Mouse (Mus musculus): ENCODE data around the gene Hmga1. TPM values are rescaled to one million over a fixed set of nuclear protein-coding genes. Genes with fewer than 3 reads are reported as not detected.
A peak's percentile ranks its signal among the peaks of the same experiment; 100 is the strongest.

Hmga1 gene
- polyA plus RNA-seq, 1 experiment from 2014 or later, result 142 TPM

- H3K4me3 ChIP-seq (ENCODE audit: low read depth, low read length), result peak overlapping the region; percentile 80
- 38% methylated on average over 20 of the region's 20 CpGs for WGBS
- peaks cover 23% of the 10 kb centered on the region for H3K4me1 ChIP-seq (ENCODE audit: control insufficient read depth, insufficient read depth, low read length)
- H3K36me3 ChIP-seq (ENCODE audit: control insufficient read depth, insufficient read depth, low read length), result no peaks in the 10 kb centered on the region
- no peak for DNase-seq (ENCODE audit: low spot score)
- H3K27ac ChIP-seq (replicated peaks; ENCODE audit: low read depth, low read length), result peak overlapping the region; percentile 88
- peak overlapping the region; percentile 83 for H3K9ac ChIP-seq (ENCODE audit: low read depth, low read length)
- ATAC-seq (ENCODE audit: low read depth), result no peak
- H3K9me3 ChIP-seq (ENCODE audit: control insufficient read depth, low read length), result no peaks in the 10 kb centered on the region
- peak overlapping the region; percentile 82 for H3K4me2 ChIP-seq (ENCODE audit: low read depth, low read length)
- H3K27me3 ChIP-seq (replicated peaks; ENCODE audit: control insufficient read depth, insufficient read depth, low read length), result no peaks in the 10 kb centered on the region
These were observed 2.0 kb upstream of the Hmga1 start for GRCm38 (mm10) chr17:27554062-27554960.

- WGBS, result 5% methylated on average over 7 of the region's 39 CpGs
- peak overlapping the region; percentile 88 for H3K27ac ChIP-seq (replicated peaks; ENCODE audit: low read depth, low read length)
- peak overlapping the region; percentile 80 for H3K4me3 ChIP-seq (ENCODE audit: low read depth, low read length)
- DNase-seq (ENCODE audit: low spot score) (peak; percentile 86), ATAC-seq (ENCODE audit: low read depth) (peak; percentile 19)
- H3K4me1 ChIP-seq (ENCODE audit: control insufficient read depth, insufficient read depth, low read length), result peaks cover 22% of the 10 kb centered on the region
- no peaks in the 10 kb centered on the region for H3K27me3 ChIP-seq (replicated peaks; ENCODE audit: control insufficient read depth, insufficient read depth, low read length)
- peak overlapping the region; percentile 82 for H3K4me2 ChIP-seq (ENCODE audit: low read depth, low read length)
- H3K36me3 ChIP-seq (ENCODE audit: control insufficient read depth, insufficient read depth, low read length), result 0 out of 2 replicates have a peak, but pooled peaks cover 1% of the 10 kb centered on the region
- no peaks in the 10 kb centered on the region for H3K9me3 ChIP-seq (ENCODE audit: control insufficient read depth, low read length)
- peak overlapping the region; percentile 83 for H3K9ac ChIP-seq (ENCODE audit: low read depth, low read length)
These were observed 1.2 kb upstream of the Hmga1 start for GRCm38 (mm10) chr17:27555075-27555511.

- ATAC-seq (ENCODE audit: low read depth) (peak; percentile 60), DNase-seq (ENCODE audit: low spot score) (peak; percentile 95)
- 0% methylated on average over 39 of the region's 55 CpGs for WGBS
- Histone ChIP-seq H3K9me3 (ENCODE audit: control insufficient read depth, low read length) (no peaks in the 10 kb centered on the region), H3K27me3 (replicated peaks; ENCODE audit: control insufficient read depth, insufficient read depth, low read length) (no peaks in the 10 kb centered on the region), H3K4me2 (ENCODE audit: low read depth, low read length) (peak overlapping the region; percentile 82), H3K36me3 (ENCODE audit: control insufficient read depth, insufficient read depth, low read length) (0 out of 2 replicates have a peak, but pooled peaks cover 7% of the 10 kb centered on the region), H3K27ac (replicated peaks; ENCODE audit: low read depth, low read length) (peak overlapping the region; percentile 88), H3K4me1 (ENCODE audit: control insufficient read depth, insufficient read depth, low read length) (peaks cover 22% of the 10 kb centered on the region), H3K9ac (ENCODE audit: low read depth, low read length) (peak overlapping the region; percentile 83), H3K4me3 (ENCODE audit: low read depth, low read length) (peak overlapping the region; percentile 80)
These were observed 655 bp upstream of the Hmga1 start for GRCm38 (mm10) chr17:27555512-27556172.

DNA sequence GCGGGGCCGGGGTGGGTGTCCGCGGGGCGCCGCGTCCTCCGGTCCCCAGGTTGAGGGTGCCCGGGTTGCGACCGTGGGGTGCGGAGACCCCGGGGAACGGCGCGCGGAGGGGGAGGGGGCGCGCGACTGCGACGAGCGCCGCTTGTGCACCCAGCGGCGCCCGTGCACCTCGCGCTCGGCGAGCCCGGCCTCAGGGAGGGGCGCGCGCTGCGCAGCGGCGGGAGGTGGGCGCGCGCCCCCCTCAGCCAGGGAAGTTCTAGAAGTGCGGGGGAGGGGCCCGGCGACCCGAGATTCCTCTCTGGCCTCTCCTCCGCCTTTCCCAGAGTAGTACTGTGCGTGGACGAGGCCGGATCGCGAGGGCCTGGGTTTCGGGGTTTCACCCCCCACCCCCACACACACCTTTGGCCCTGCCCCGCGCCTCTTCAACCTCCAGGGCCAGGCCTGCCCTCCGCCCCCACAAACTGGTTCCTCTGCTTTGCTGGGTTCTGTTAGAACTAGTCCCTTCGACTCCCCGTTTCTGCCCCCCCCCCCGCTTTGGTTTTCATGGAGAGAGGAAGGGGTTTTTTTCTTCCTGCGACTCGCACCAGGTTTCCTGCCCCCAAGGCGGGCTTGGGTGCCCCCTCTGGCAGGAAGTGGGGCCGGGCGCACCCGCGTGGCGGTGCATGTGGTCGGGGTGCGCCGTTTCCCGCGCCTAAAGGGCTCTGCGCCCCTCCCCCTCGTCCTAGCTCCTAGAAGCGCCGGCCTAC, 1.1 kb downstream of the Hmga1 start:
- ATAC-seq (ENCODE audit: low read depth) (no peak; the same call in 1 of the 2 replicates), DNase-seq (ENCODE audit: low spot score) (peak; percentile 81)
- H3K4me1 ChIP-seq (ENCODE audit: control insufficient read depth, insufficient read depth, low read length), result peaks cover 22% of the 10 kb centered on the region
- H3K4me3 ChIP-seq (ENCODE audit: low read depth, low read length), result peak overlapping the region; percentile 80
- H3K9me3 ChIP-seq (ENCODE audit: control insufficient read depth, low read length), result no peaks in the 10 kb centered on the region
- peak overlapping the region; percentile 82 for H3K4me2 ChIP-seq (ENCODE audit: low read depth, low read length)
- H3K27me3 ChIP-seq (replicated peaks; ENCODE audit: control insufficient read depth, insufficient read depth, low read length), result no peaks in the 10 kb centered on the region
- peak overlapping the region; percentile 88 for H3K27ac ChIP-seq (replicated peaks; ENCODE audit: low read depth, low read length)
- peaks cover 16% of the 10 kb centered on the region; the same call in 1 of the 2 replicates for H3K36me3 ChIP-seq (ENCODE audit: control insufficient read depth, insufficient read depth, low read length)
- 0% methylated on average over 18 of the region's 75 CpGs for WGBS
- H3K9ac ChIP-seq (ENCODE audit: low read depth, low read length), result peak overlapping the region; percentile 83

- Histone ChIP-seq H3K27me3 (replicated peaks; ENCODE audit: control insufficient read depth, insufficient read depth, low read length) (no peaks in the 10 kb centered on the region), H3K27ac (replicated peaks; ENCODE audit: low read depth, low read length) (peak overlapping the region; percentile 88), H3K36me3 (ENCODE audit: control insufficient read depth, insufficient read depth, low read length) (peaks cover 16% of the 10 kb centered on the region; the same call in 1 of the 2 replicates), H3K4me3 (ENCODE audit: low read depth, low read length) (peak overlapping the region; percentile 80), H3K4me2 (ENCODE audit: low read depth, low read length) (peak overlapping the region; percentile 82), H3K9me3 (ENCODE audit: control insufficient read depth, low read length) (no peaks in the 10 kb centered on the region), H3K4me1 (ENCODE audit: control insufficient read depth, insufficient read depth, low read length) (peaks cover 22% of the 10 kb centered on the region), H3K9ac (ENCODE audit: low read depth, low read length) (peak overlapping the region; percentile 83)
- ATAC-seq (ENCODE audit: low read depth) (no peak), DNase-seq (ENCODE audit: low spot score) (no peak)
- WGBS, result 6% methylated on average over 14 of the region's 14 CpGs
These were observed 1.8 kb downstream of the Hmga1 start for GRCm38 (mm10) chr17:27557927-27558661.

DNA sequence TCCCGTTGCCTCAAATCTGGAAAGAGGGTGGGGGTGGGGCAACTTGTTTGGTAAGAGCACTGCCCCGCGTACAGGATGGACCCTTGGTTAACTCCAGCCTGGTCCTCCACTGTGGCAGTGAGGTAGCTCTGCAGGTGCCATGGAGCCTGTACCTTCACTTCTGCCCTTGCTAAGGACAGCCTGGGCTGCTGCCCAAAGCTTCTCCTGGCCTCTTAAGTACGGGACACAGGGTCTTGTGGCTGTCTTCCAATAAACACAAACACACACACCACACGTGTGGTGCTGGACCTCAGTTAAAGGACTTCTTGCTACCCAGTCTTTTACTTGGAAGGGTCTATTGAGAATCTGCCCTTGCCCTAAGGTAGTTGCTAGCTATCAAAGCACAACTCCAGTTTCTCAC, 2.5 kb downstream of the Hmga1 start:
- no peak for ATAC-seq (ENCODE audit: low read depth)
- Histone ChIP-seq H3K27ac (replicated peaks; ENCODE audit: low read depth, low read length) (no peak overlapping the region), H3K9ac (ENCODE audit: low read depth, low read length) (peak overlapping the region; percentile 12; the same call in 1 of the 2 replicates), H3K36me3 (ENCODE audit: control insufficient read depth, insufficient read depth, low read length) (peaks cover 19% of the 10 kb centered on the region; the same call in 1 of the 2 replicates), H3K4me3 (ENCODE audit: low read depth, low read length) (peak overlapping the region; percentile 80), H3K27me3 (replicated peaks; ENCODE audit: control insufficient read depth, insufficient read depth, low read length) (no peaks in the 10 kb centered on the region), H3K9me3 (ENCODE audit: control insufficient read depth, low read length) (no peaks in the 10 kb centered on the region), H3K4me1 (ENCODE audit: control insufficient read depth, insufficient read depth, low read length) (peaks cover 22% of the 10 kb centered on the region), H3K4me2 (ENCODE audit: low read depth, low read length) (peak overlapping the region; percentile 82)
- DNase-seq (ENCODE audit: low spot score), result no peak
- WGBS, result 14% methylated on average over 5 of the region's 5 CpGs

DNA sequence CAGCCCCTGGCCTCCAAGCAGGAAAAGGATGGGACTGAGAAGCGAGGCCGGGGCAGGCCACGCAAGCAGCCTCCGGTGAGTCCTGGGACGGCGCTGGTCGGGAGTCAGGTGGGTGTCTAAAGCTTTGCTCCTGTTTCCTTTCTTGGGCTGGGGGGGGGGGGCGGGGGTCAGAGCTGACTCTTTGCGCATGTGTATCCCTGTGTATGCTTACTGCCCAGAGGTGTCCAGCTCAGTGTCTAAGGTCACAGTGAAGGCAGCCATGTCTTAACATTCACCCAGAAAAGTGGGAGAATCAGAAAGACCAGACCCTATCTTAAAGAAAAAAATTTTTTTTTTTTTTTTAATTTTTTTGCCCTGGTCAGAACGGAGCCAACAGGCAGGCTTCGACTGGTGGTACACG, 3.3 kb downstream of the Hmga1 start:
- 56% methylated on average over 5 of the region's 12 CpGs for WGBS

More for the DNA sequence above, 3.3 kb downstream of the Hmga1 start:
- Histone ChIP-seq H3K4me1 (ENCODE audit: control insufficient read depth, insufficient read depth, low read length) (peaks cover 23% of the 10 kb centered on the region), H3K9ac (ENCODE audit: low read depth, low read length) (0 out of 2 replicates have a peak overlapping the region, but pooled peaks have one; percentile 12), H3K36me3 (ENCODE audit: control insufficient read depth, insufficient read depth, low read length) (peaks cover 21% of the 10 kb centered on the region; the same call in 1 of the 2 replicates), H3K4me3 (ENCODE audit: low read depth, low read length) (no peak overlapping the region), H3K4me2 (ENCODE audit: low read depth, low read length) (peak overlapping the region; percentile 82; the same call in 1 of the 2 replicates), H3K27ac (replicated peaks; ENCODE audit: low read depth, low read length) (no peak overlapping the region), H3K27me3 (replicated peaks; ENCODE audit: control insufficient read depth, insufficient read depth, low read length) (no peaks in the 10 kb centered on the region), H3K9me3 (ENCODE audit: control insufficient read depth, low read length) (no peaks in the 10 kb centered on the region)
- ATAC-seq (ENCODE audit: low read depth) (no peak), DNase-seq (ENCODE audit: low spot score) (no peak)

Measured in embryonic facial prominence, embryonic 14.5 days (tissue).